Mouse (Mus musculus): Measurements from ENCODE around the gene Bmp7.

Gene Bmp7

DNA sequence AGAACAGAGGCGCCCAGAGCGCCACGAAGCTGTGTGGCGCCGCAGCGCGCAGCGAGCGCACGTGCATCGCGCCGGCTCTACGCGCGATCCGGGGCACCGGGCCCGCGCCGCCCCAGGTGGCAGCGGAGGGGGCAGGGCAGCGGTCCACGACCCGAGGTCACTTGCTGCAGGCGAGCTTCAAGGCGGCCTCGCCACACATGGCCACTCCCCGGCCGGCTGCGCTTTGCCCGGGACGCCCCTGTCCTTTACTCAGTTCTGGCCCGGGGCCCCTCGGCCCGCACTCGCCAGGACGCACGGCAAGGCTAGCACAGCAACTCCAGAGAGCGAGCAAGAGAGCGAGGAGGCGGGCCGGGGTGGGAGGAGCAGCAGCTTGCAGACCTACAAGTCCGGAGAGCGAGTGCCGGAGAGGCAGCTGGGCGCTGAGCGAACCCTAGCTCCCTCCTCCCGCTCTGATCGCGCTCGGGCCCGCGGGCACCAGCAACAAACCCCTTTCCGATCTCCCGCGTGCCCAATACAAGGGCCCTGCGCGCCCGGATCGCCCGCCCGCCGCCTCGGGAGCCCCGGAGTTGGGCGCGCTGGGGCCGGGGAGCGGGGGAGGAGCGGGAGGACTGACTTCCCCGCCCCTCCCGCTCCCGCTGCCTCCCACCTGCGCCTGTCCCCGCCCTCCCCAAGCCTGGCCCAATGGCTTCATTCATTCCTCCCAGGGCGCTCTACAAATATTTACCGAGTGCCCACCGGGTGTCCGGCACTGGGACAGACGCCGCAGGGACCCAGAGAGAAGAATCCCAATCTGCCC is at the start of gene Bmp7:
Gene Bmp7 (minus strand): TSS at position 319 of the 796 bp plus-strand sequence.
- no peak for DNase-seq

DNA sequence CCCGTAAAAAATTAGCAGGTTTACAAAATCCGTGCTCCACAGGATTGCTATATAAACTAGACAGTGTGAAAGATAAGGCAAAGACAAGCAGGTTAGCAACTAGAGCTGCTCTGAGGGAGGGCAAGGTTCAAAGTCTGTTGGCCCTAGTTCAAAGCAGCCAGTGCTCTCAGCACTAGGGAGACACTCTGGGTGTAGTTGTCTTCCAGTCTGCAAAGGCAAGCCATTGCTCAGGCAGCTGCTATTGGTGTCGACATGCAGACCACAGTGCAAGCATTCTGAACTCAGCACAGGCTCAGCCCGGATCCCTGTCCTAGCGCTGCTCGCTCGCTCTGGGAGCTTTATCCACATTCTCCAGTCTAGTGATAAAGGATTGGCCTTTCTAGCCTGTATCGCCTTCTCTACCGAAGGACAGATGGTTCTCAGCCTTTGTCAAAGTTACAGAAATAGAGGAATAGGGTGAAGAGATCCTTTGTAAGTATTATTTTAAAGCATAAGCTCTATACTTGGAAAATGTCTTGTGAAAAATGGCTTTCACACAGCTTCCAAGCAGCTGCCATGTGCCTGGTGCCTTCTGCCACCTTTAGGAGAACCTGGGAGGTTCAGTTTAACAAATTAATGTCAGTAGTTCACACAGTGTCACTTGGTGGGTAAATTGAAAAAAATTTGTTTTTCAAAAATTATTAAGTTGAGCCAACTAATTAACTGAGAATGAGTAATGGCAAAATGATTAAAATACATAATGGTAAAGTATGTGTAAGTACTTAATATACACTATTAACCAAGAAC is 42.8 kb upstream of the Bmp7 start:
- DNase-seq = no peak

DNA sequence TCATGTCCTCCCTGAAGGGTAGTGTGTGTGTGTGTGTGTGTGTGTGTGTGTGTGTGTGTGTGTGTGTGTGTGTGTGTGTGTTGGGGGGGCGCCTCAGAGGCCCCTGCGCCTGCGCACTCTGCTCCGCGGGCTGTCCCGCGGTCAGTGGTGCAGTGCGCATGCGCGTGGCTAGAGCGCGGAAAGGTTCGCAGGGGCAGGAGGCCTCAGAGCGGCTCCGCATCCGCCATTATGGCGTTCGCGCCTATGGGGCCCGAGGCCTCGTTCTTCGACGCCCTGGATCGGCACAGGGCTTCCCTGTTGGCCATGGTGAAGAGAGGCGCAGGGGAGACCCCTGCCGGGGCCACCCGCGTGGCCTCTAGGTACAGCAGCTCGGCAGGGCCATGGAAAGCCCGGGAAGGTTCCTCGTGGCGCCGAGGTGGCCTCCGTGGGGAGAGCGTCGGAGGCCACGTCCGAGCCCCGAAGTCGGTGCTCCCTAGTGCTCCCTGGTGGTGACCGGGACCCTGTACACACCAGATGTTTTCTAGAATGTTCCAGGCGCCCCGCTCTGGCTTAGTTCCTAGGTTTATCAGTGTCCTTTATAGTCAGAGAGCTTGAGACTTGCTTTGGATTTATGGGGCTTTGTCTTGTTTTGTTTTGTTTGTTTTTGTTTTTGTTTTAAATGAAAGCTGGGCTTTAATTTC is 39.7 kb upstream of the Bmp7 start:
- no peak for DNase-seq

DNA sequence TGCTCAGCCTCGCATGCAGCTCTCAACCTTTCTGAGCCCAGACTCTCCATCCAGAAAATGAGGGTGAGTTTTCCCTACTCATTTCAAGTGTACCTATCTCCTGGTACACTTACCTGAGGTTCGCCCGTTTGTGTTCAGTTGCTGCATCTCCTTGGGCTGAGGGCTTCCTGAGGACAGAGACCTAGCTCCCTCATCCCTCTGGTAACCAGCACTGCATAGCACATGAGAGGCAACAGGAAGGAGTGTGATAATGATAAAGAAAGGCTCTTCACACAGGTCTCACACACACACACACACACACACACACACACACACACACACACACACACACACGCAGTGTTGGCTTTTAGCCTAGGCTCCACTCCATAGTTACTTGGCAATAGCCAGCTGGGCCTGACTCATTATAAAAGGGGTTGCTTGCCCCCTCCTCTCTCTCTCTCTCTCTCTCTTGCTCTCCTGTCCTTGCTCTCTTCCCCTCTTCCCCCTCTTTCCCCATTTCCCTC is 38.1 kb upstream of the Bmp7 start:
- no peak for DNase-seq

DNA sequence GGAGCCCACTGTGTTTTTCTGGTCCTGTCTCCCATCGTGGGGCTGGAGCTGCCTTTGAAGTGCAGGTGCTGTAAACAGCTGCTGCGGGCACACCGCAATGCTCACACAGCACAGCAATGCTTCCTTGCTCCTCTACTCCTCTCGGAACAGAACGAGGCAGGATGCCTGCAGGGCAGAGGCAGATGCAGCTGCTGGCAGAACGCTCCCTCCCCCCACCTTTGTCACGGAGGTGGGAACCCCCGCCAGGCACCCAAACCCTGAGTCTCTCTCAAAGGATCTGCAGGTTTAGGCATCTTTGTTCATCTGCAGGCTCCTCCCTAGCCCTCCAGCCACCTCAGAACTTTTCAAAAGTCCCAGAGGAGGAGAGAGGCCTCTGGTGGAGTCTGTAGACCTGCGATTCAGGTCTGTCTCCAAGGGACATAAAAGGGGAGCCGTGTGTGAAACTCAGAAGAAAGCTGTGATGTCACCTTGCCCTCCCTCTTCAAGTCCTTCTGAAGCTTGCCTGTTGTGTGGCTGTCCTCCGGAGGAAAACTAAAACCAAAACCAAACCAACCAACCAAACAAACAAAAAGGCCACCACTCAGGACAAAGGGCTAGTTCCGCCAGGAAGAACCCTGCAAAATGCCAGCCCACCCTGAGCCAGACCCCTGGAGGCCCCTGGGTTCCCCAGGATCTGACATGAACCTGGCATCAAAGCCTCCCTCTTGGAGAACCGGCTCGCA is 37.4 kb upstream of the Bmp7 start, which contains the start of gene Spo11:
Gene Spo11 (plus strand): TSS at position 292 of the 722 bp plus-strand sequence.
- DNase-seq = no peak

DNA sequence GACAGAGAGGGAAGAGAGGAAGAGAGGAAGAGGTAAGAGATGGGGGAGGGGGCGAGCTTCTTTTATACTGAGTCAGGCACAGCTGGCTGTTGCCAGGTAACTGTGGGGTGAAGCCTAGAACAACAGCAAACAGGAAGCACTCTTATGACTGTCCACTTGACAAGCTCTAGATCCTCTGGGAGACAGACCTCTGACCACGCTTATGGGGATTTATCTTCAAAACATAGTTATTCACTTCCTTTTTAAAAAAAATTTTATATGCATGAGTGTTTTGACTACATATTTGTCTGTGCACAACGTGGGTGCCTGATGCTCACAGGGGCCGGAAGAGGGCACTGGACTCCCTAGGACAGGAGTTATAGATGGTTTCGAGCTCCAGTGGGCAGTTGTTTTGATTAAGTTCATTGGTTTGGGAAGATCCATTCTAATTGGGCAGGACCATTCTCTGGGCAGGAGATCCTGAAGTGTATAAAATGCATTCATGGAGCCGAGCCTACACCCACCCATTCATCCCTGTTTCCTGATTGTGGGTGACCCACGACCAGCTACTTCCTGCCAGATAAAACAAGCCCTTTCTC is 36.6 kb upstream of the Bmp7 start:
- no peak for DNase-seq

DNA sequence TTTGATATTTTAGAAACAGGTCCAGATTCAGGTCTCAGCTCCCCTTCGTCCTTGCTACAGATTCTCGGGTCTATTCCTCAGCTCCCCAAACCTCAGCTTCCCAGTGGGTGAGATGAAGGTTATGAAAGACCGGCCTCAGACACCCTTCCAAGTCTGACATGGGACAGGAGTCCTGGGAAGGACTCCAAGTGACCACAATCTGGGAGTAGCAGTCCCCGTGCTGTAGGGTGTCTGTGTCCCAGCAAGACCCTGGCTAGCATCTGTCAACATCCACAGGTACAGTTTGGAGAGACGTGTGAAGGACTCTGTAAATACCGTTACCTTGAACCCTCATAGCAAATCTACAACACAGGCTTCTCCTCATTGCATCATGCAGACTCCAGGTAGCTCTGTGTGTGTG is 35.0 kb upstream of the Bmp7 start:
- no peak for DNase-seq

DNA sequence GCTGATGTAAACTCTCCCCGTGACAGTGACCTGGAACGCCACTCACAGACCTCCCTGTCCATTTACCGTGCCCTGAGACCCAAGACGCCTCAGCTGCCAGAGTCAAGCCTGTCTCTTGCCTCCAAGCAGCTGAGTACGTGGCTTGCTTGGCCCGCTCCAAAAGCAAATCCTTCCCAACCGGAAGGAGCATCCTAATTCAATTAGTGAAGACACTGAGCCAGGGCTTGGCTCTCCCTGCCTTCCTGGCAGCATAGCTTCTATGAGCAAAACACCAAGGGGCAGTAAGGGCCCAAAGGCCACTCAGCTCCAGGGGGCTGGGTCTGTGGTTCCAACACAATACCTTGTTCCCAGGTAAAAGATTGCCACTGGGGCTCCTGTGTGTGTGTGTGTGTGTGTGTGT is 34.6 kb upstream of the Bmp7 start:
- no peak for DNase-seq

DNA sequence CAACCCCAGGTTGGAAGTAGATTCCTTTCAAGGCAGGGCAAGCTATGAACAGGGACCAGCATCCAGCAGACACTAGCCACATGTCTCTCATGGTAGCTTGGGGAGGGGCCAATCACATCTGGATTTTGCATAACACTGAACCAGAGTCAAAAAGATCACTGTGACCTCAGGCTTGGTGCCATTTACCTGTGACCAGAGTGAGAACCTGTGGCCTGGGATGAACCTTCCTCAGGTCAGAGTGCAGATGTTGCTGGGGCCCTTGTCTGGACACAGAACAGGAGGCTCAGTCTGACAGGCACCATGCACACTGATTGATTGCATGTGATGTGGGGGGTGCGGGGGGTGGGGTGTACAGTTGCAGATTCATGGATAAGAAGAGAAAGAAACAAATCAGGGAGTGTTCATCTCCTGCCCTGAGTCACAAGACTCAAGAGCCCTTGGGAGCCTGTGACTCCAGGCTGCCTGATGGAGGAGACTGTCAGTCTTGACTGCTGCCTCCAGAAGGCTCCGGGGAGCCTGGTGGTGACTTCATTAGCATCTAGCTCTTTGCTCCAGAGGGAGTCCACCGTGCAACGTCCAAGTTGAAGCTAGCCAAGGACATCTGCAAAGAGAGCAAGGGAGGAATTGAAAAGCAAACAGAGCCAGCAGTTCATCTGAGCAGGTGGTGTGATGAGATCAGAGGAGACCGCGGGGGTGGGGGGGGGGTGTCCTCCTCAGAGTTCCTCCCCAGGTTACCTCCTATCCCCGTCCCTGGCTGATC is 33.9 kb upstream of the Bmp7 start:
- DNase-seq = no peak

DNA sequence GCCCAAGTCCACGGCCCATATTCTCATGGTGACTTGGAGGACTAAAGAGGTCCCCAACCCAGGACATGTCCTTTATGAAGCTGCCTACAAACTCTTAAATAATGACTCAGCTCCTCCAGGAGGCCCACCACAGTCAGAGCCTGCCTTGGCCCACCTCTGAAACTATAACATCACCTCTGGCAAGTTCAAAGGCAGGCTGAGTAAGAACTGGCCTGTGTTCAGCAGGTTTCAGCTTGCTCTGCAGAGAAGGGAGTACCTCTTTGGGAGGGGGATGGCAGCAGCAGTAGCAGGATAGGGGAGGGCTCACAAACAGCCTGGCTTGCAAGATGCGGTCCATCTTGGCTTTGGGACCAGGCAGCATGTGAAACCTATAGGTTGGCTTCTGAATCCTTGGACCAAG is 31.7 kb upstream of the Bmp7 start:
- DNase-seq = no peak

DNA sequence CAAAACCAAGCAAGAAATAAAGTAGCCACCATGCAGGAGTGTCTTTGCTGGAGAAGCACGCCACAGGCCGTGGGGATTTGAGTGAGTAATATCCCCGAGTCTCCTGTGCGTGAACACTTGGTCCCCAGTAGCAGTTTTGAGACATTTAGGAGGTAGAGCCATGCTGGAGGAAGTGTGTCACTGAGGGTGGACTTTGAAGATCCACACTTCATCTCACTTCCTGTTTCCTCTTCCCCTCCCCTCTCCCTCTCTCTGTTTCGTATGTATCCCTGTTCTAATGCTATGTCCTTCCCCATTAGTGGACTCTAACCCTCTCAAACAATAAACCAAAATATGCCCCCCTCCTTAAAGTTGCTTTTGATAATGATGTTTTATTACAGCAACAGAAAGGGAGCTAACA is 26.4 kb upstream of the Bmp7 start:
- no peak for DNase-seq

DNA sequence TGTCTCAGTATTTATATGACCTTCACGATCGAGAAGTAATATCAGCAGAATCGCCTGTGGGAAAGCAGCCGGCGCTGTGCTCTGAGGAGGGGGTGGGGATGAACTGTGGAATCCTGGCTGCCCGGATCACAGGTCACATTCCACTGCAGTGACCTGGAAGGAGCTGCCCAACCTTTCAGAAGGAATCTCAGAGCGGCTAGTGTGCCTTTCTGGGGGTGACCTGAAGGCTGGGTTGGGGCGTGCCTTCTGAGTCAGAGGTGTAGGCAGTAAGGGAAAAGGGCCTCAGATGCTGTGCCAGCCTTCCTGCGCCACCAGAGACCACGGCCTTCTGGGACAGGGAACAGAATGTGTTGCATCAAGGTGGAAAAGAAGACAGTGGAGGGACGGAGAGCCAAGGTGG is 25.1 kb upstream of the Bmp7 start:
- DNase-seq = no peak

DNA sequence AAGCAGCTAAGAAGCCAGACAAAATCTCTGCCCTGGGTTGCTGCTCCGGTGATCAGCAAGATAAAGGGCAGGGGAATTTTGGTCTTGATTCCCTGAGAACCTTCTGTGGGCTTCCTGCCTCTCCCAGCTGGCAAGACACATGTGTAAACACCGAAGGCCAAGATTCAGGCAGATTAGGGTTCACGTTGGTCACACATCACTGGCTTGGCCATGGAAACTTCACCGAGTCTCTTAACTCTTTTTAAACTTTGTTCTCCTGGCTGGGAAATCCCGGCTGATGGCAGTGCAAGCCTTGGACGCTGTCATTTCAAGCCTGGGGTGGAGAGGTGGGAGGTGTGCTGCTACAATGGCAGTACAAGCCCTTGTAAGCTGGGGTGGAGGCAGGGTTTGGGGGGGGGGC is 21.1 kb upstream of the Bmp7 start:
- DNase-seq = no peak

DNA sequence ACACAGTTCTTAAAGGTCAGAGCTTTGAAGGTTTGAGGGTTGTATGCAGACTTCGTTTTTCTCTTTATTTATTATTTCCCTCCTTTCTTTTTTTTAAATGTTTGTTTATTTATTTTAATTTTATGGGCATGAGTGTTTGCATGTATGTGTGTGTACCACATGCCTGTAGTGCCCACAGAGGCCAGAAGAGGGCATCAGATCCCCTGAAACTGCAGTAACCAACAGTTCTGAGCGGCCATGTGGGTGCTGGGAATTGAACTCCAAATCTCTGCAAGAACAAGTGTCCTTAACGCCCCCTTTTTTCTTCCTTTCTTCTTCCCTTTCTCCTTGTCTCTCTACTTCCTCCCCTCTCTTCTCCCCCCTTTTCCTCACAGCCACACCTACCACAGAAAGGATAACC is 20.2 kb upstream of the Bmp7 start:
- DNase-seq = no peak

DNA sequence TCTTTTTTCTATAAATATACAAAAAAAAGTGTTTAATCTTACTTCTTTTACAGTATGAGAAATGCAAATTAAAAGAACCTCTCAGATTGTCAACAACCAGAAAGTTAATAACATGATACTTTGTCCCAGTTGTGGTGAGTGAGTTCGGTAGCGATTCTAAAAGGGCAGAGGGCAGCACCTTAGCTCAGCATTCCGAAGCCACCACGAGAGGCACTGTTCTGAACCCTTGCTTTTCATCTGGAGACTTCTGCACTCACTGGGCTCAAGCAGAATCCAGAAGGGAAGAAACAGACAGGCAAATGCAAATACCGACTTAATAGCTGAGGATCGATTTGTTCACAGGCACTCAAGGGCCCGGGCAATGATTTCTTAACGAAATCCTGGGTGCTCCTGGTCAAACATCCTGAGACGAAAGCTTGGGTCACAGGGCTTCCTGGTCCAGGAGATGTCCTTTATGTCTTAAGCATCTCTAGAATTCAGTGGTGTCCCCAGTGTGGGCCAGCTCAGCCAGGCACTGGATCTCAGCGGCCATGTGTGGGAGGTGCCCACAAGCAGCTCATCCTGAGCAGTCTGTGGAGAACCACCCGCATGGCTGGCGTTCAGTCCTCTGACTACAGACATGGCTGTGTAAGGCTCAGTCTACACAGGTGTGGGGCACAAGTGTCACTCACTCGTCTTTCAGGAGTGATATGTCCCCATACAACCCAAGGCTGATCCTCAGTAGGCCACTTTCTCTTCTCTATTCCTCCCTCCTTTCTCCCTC is 19.1 kb upstream of the Bmp7 start:
- no peak for DNase-seq

DNA sequence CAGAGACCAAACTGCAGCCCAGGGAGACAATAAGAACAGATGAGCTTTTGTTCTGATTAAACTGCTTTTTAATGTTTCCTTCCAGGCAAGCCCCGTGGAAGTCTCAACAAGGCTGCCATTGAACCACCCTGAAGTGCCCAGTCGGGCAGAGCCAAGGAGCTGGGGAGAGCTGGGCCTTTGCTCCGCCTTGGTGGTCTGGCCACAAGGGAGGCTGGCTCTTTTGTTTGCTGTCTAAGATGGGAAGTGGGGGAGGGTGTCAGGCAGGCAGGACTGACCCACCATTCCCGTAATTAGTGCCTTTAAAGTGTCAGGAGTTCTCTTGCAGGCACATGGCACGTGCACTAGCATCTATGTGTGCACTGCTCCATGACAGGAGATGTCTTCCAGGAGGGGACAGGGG is 18.5 kb upstream of the Bmp7 start:
- no peak for DNase-seq

DNA sequence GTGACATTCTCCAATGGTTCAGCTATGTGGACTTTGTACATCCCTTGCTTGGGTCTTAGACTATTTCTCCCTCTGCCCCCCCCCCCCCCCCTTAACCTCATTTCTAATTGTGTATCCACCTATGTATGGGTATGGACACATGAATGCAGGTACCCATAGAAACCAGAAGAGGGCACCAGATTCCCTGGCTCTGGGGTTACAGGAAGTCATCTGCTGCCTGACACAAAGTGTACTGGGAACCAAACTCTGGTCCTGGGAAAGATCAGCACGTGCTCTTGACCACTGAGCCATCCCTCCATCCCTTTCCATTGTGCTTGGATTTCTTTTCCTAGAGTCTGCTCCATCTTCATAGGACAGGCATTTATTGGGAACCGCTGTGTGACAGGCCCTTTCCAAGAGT is 11.9 kb upstream of the Bmp7 start:
- no peak for DNase-seq

DNA sequence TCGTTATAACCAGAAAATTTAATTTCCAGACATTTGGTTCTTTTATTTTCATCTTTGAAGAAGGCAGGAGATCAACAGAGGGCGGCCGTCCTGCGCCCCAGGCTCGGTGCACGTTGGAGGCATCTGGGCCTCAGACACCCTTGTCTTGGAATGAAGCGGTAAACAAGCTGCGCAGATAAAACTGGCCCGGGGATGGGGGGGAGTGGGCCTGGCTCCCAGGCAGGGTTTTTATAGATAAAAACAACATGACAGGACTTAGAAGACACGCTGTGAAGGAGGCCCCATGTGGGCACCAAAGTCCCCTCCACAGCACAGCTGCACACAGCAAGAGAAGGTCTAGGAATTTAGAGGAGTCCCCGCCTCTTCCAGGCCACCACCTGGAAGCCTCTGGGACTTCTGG is 10.6 kb upstream of the Bmp7 start:
- DNase-seq = no peak

DNA sequence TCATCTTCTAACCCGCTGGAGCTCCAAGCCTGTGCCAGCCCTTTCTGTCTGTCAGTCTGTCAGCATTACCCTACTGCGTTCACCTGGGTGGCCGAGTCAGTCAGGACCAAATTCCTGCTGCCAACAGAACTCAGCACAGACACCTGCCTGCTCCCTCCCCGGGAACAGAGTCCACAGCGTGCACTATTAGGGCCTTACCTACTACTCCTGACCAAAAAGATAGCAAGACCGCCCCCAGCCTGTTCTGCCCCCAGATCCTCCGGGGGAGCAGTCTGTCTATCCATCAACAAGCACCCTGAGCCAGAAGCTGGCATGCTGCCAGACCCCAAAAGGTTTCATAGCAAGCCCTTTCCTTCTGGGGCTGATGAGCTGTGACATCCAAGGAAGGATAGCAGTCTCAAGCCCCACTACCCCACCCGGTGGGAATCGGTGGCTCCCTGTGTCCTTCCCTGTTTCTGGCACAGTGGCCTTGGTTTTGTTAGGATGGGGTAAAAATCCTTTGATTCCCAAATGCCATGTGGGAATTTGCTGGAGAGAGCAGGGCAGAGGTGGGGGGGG is 10.1 kb upstream of the Bmp7 start:
- DNase-seq = no peak

DNA sequence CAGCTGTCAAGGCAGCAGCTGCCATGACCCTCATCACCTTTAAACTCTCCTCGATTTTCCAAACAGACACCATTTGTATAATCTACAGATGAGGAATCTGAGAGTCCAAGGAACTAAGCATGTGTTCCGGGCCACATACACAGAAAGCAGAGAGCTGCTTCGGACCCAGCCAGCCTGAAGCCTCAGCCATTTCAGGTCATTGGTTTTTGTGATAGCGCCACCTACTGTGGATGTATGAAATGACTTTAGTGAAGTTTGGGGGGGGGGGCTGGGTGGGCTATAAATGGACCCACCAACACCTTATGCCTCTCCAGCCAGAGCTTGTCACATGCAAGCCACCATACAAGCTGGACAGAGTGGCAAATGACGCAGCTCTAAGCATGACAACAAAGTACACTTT is 8.9 kb upstream of the Bmp7 start:
- DNase-seq = no peak

DNA sequence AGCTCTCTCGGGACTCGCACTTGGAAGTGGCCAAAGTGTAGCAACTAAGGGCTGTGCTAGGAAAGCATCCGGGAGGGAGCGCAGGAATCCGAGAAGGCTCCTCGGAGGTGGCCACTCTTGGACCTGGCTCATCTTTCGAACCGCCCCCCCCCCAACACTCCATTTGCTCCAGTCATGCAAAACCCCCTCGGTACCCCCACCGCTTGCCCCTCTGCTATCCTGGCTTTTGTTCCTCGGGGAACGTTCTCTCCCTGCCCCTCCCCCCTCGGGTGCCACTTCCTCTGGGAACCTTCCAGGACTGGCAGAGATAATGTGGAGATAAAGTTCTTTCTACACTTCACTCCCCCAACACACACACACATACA is 660 bp upstream of the Bmp7 start:
- DNase-seq = no peak
